Mouse (Mus musculus): ENCODE data around the gene Dll3. TPM values are rescaled to one million over a fixed set of nuclear protein-coding genes. Genes with fewer than 3 reads are reported as not detected.
A peak's percentile ranks its signal among the peaks of the same experiment; 100 is the strongest.

The Dll3 gene
- polyA plus RNA-seq, 1 experiment from 2014 or later: 3.7 TPM

GRCm38 (mm10) chr7:28334534-28334933 lies 32.5 kb upstream of the Dll3 start:
- no peak for ATAC-seq (ENCODE audit: insufficient number of reproducible peaks, insufficient read depth, low FRiP score, low TSS enrichment)
- H3K9ac ChIP-seq: no peak overlapping the region
- H3K27me3 ChIP-seq: no peaks in the 10 kb centered on the region
- 92% methylated on average over 4 of the region's 4 CpGs for WGBS
- H3K9me3 ChIP-seq: no peaks in the 10 kb centered on the region
- H3K36me3 ChIP-seq: peaks cover 31% of the 10 kb centered on the region
- no peak overlapping the region for H3K27ac ChIP-seq
- H3K4me2 ChIP-seq (replicated peaks): no peak overlapping the region
- H3K4me3 ChIP-seq: no peak overlapping the region
- peaks cover 10% of the 10 kb centered on the region; the same call in 1 of the 2 replicates for H3K4me1 ChIP-seq

- no peak overlapping the region for H3K4me3 ChIP-seq
- 99% methylated on average over 2 of the region's 2 CpGs for WGBS
- H3K27me3 ChIP-seq: no peaks in the 10 kb centered on the region
- H3K4me2 ChIP-seq (replicated peaks): no peak overlapping the region
- H3K9me3 ChIP-seq: no peaks in the 10 kb centered on the region
- H3K9ac ChIP-seq: no peak overlapping the region
- no peaks in the 10 kb centered on the region for H3K4me1 ChIP-seq
- no peak overlapping the region for H3K27ac ChIP-seq
- H3K36me3 ChIP-seq: peaks cover 86% of the 10 kb centered on the region
- ATAC-seq (ENCODE audit: insufficient number of reproducible peaks, insufficient read depth, low FRiP score, low TSS enrichment): no peak
Measured at GRCm38 (mm10) chr7:28328260-28328659, 26.2 kb upstream of the Dll3 start.

- Histone ChIP-seq H3K27ac (no peak overlapping the region), H3K4me2 (replicated peaks) (no peak overlapping the region), H3K4me3 (no peak overlapping the region), H3K9ac (no peak overlapping the region), H3K9me3 (no peaks in the 10 kb centered on the region), H3K4me1 (no peaks in the 10 kb centered on the region), H3K36me3 (peaks cover 96% of the 10 kb centered on the region), H3K27me3 (no peaks in the 10 kb centered on the region)
- WGBS: 81% methylated on average over 4 of the region's 4 CpGs
- ATAC-seq (ENCODE audit: insufficient number of reproducible peaks, insufficient read depth, low FRiP score, low TSS enrichment): no peak
Measured at GRCm38 (mm10) chr7:28326457-28326856, 24.4 kb upstream of the Dll3 start.

GRCm38 (mm10) chr7:28325293-28325692 lies 23.3 kb upstream of the Dll3 start:
- WGBS: 97% methylated on average over 8 of the region's 8 CpGs
- H3K27me3 ChIP-seq: no peaks in the 10 kb centered on the region
- no peak overlapping the region for H3K27ac ChIP-seq
- peaks cover 96% of the 10 kb centered on the region for H3K36me3 ChIP-seq
- H3K4me2 ChIP-seq (replicated peaks): no peak overlapping the region
- ATAC-seq (ENCODE audit: insufficient number of reproducible peaks, insufficient read depth, low FRiP score, low TSS enrichment): no peak
- H3K9ac ChIP-seq: no peak overlapping the region
- no peaks in the 10 kb centered on the region for H3K4me1 ChIP-seq
- H3K9me3 ChIP-seq: no peaks in the 10 kb centered on the region
- no peak overlapping the region for H3K4me3 ChIP-seq

GRCm38 (mm10) chr7:28321974-28322720 lies 20.1 kb upstream of the Dll3 start:
- Histone ChIP-seq H3K4me2 (replicated peaks) (no peak overlapping the region), H3K9ac (no peak overlapping the region), H3K27me3 (no peaks in the 10 kb centered on the region), H3K4me3 (no peak overlapping the region), H3K4me1 (no peaks in the 10 kb centered on the region), H3K27ac (no peak overlapping the region), H3K9me3 (no peaks in the 10 kb centered on the region), H3K36me3 (peaks cover 99% of the 10 kb centered on the region)
- ATAC-seq (ENCODE audit: insufficient number of reproducible peaks, insufficient read depth, low FRiP score, low TSS enrichment): no peak
- 92% methylated on average over 15 of the region's 15 CpGs for whole genome bisulfite sequencing

- H3K9me3 ChIP-seq: no peaks in the 10 kb centered on the region
- H3K9ac ChIP-seq: no peak overlapping the region
- H3K4me3 ChIP-seq: no peak overlapping the region
- H3K4me1 ChIP-seq: no peaks in the 10 kb centered on the region
- H3K27ac ChIP-seq: no peak overlapping the region
- H3K27me3 ChIP-seq: no peaks in the 10 kb centered on the region
- H3K36me3 ChIP-seq: peaks cover 99% of the 10 kb centered on the region
- 92% methylated on average over 17 of the region's 17 CpGs for WGBS
- no peak overlapping the region for H3K4me2 ChIP-seq (replicated peaks)
- no peak for ATAC-seq (ENCODE audit: insufficient number of reproducible peaks, insufficient read depth, low FRiP score, low TSS enrichment)
Measured at GRCm38 (mm10) chr7:28318714-28319113, 16.7 kb upstream of the Dll3 start.

GRCm38 (mm10) chr7:28318036-28318435 lies 16.0 kb upstream of the Dll3 start:
- no peak overlapping the region for H3K27ac ChIP-seq
- WGBS: 90% methylated on average over 3 of the region's 3 CpGs
- H3K4me2 ChIP-seq (replicated peaks): no peak overlapping the region
- H3K9ac ChIP-seq: no peak overlapping the region
- H3K9me3 ChIP-seq: no peaks in the 10 kb centered on the region
- H3K36me3 ChIP-seq: peaks cover 93% of the 10 kb centered on the region
- ATAC-seq (ENCODE audit: insufficient number of reproducible peaks, insufficient read depth, low FRiP score, low TSS enrichment): no peak
- H3K4me1 ChIP-seq: no peaks in the 10 kb centered on the region
- H3K4me3 ChIP-seq: no peak overlapping the region
- H3K27me3 ChIP-seq: no peaks in the 10 kb centered on the region

- H3K27me3 ChIP-seq: no peaks in the 10 kb centered on the region
- peak within 1 kb of the TSS; percentile 96 for H3K9ac ChIP-seq
- peak; percentile 94 for ATAC-seq (ENCODE audit: insufficient number of reproducible peaks, insufficient read depth, low FRiP score, low TSS enrichment)
- no peaks in the 10 kb centered on the region for H3K9me3 ChIP-seq
- peak within 1 kb of the TSS; percentile 94 for H3K4me2 ChIP-seq (replicated peaks)
- 1% methylated on average over 45 of the region's 45 CpGs for WGBS
- peak within 1 kb of the TSS; percentile 98 for H3K4me3 ChIP-seq
- H3K36me3 ChIP-seq: peaks cover 65% of the 10 kb centered on the region
- H3K27ac ChIP-seq: peak within 1 kb of the TSS; percentile 63
- peaks cover 7% of the 10 kb centered on the region for H3K4me1 ChIP-seq
Measured at GRCm38 (mm10) chr7:28311926-28312543, 10.0 kb upstream of the Dll3 start, which contains the start of gene Timm50. Timm50 (minus strand) TSS chr7:28312072.

- peak; percentile 50 for ATAC-seq (ENCODE audit: insufficient number of reproducible peaks, insufficient read depth, low FRiP score, low TSS enrichment)
- Histone ChIP-seq H3K4me2 (replicated peaks) (peak overlapping the region; percentile 94), H3K4me3 (peak overlapping the region; percentile 98), H3K36me3 (peaks cover 65% of the 10 kb centered on the region), H3K9me3 (no peaks in the 10 kb centered on the region), H3K27ac (peak overlapping the region; percentile 63), H3K9ac (peak overlapping the region; percentile 96), H3K4me1 (peaks cover 7% of the 10 kb centered on the region), H3K27me3 (no peaks in the 10 kb centered on the region)
- WGBS: 7% methylated on average over 35 of the region's 35 CpGs
Measured at GRCm38 (mm10) chr7:28311151-28311925, 9.3 kb upstream of the Dll3 start.

GRCm38 (mm10) chr7:28309737-28310136 lies 7.7 kb upstream of the Dll3 start:
- Histone ChIP-seq H3K4me1 (peaks cover 7% of the 10 kb centered on the region), H3K9ac (no peak overlapping the region), H3K4me2 (replicated peaks) (no peak overlapping the region), H3K36me3 (peaks cover 65% of the 10 kb centered on the region), H3K27ac (no peak overlapping the region), H3K4me3 (no peak overlapping the region), H3K9me3 (no peaks in the 10 kb centered on the region), H3K27me3 (no peaks in the 10 kb centered on the region)
- no peak for ATAC-seq (ENCODE audit: insufficient number of reproducible peaks, insufficient read depth, low FRiP score, low TSS enrichment)
- 60% methylated on average over 9 of the region's 9 CpGs for WGBS

GRCm38 (mm10) chr7:28306216-28306615 lies 4.2 kb upstream of the Dll3 start:
- H3K9ac ChIP-seq: no peak overlapping the region
- no peak for ATAC-seq (ENCODE audit: insufficient number of reproducible peaks, insufficient read depth, low FRiP score, low TSS enrichment)
- H3K36me3 ChIP-seq: peaks cover 56% of the 10 kb centered on the region
- 90% methylated on average over 8 of the region's 8 CpGs for WGBS
- H3K4me3 ChIP-seq: no peak overlapping the region
- no peaks in the 10 kb centered on the region for H3K9me3 ChIP-seq
- H3K27me3 ChIP-seq: peaks cover 12% of the 10 kb centered on the region
- H3K4me2 ChIP-seq (replicated peaks): no peak overlapping the region
- no peak overlapping the region for H3K27ac ChIP-seq
- H3K4me1 ChIP-seq: peaks cover 18% of the 10 kb centered on the region

Data from embryonic facial prominence, embryonic 12.5 days (tissue).